Mouse (Mus musculus) midbrain, embryonic 16.5 days (tissue): Measurements from ENCODE around the gene Hinfp. TPM values are rescaled to one million over a fixed set of nuclear protein-coding genes. Genes with fewer than 3 reads are reported as not detected.

Source experiments
- ATAC-seq: fragments of 200-750 bp; cut with Nextera tagmentation; 2 replicates; pipeline ENCODE4 v1.8.0; 2017; ENCODE audit warnings: moderate TSS enrichment
- H3K27ac ChIP-seq: fragments of 300-500 bp; sonication (generic); 2 replicates; pipeline ENCODE4 v1.5.1; 2014; ENCODE audit warnings: mild to moderate bottlenecking, low read length, mixed read lengths
- H3K27me3 ChIP-seq: fragments of 300-500 bp; sonication (generic); 2 replicates; pipeline ENCODE4 v1.6.1; 2014; ENCODE audit warnings: low read depth, low read length, mixed read lengths; ENCODE audit not compliant: control insufficient read depth, insufficient read depth
- H3K36me3 ChIP-seq: fragments of 300-500 bp; sonication (generic); 2 replicates; pipeline ENCODE4 v1.6.1; 2014; ENCODE audit warnings: mild to moderate bottlenecking, low read length, moderate library complexity, mixed read lengths; ENCODE audit not compliant: control insufficient read depth, insufficient read depth
- H3K4me1 ChIP-seq: fragments of 300-500 bp; sonication (generic); 2 replicates; pipeline ENCODE4 v1.6.1; 2014; ENCODE audit warnings: mild to moderate bottlenecking, low read length, mixed read lengths; ENCODE audit not compliant: control insufficient read depth, insufficient read depth
- H3K4me2 ChIP-seq: fragments of 300-500 bp; sonication (generic); 2 replicates; pipeline ENCODE4 v1.6.1; 2014; ENCODE audit warnings: mild to moderate bottlenecking, low read length, mixed read lengths
- H3K4me3 ChIP-seq: fragments of 300-500 bp; sonication (generic); 2 replicates; pipeline ENCODE4 v1.5.1; 2014; ENCODE audit warnings: low read depth, mild to moderate bottlenecking, low read length, moderate library complexity, mixed read lengths
- H3K9ac ChIP-seq: fragments of 300-500 bp; sonication (generic); 2 replicates; pipeline ENCODE4 v1.6.1; 2014; ENCODE audit warnings: low read depth, low read length, mixed read lengths
- H3K9me3 ChIP-seq: fragments of 300-500 bp; sonication (generic); replicated peaks from 2 replicates; pipeline ENCODE4 v1.6.1; 2014; ENCODE audit warnings: mild to moderate bottlenecking, low read length, mixed read lengths; ENCODE audit not compliant: control insufficient read depth, poor library complexity, severe bottlenecking
- WGBS: fragments of 180-500 bp; shearing (Covaris S2); extraction: QIAGEN DNeasy Blood & Tissue Kit; methylation state at CpG from one replicate; pipeline ENCODE4 v1.1.7; 2014; 5-methylcytosine and 5-hydroxymethylcytosine counted together
- polyA plus RNA-seq: library from polyadenylated mRNA; unstranded; fragments of >200 nt; fragmentation: Nextera tagmentation; extraction: Ambion mirVana; gene quantifications from 2 replicates; pipeline ENCODE4 v1.2.1, GENCODE M21; 2015

Hinfp gene
- polyA plus RNA-seq, 1 experiment from 2014 or later: 30.0 TPM

DNA sequence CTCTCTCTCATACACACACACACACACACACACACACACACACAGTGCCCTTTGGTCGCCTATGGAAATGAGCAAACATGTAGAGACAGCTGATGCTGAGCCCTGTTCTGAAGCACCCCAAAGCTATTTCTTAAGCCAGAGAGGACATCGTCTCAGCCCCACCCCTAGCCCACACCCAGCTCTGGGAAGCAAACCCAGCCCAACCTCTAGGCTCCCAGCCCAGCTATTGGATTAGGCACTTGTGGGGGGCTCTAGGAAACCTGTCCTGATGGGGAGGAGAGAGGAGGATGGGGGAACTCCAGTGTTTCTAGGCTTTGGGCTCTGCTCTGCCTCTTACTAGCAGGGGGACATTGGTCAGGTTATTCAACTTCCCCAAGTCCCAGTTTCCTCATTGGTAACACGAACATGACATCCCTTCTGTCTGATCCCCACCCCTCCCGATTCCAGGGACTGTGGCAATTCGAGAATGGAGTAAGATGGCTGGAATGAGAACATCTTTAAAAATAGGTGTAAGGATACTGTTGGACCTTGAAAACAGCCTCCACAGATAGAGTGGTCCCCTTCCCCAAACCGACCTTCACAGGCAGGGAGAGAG lies 19.1 kb downstream of the Hinfp start:
- Histone ChIP-seq H3K27ac (0 out of 2 replicates have a peak overlapping the region, but pooled peaks have one; percentile 33), H3K9ac (peak overlapping the region; percentile 98), H3K4me1 (peaks cover 28% of the 10 kb centered on the region), H3K9me3 (no peaks in the 10 kb centered on the region), H3K4me2 (peak overlapping the region; percentile 97), H3K36me3 (peaks cover 9% of the 10 kb centered on the region), H3K4me3 (peak overlapping the region; percentile 95), H3K27me3 (no peaks in the 10 kb centered on the region)
- 3% methylated on average over 6 of the region's 6 CpGs for WGBS
- ATAC-seq: no peak

DNA sequence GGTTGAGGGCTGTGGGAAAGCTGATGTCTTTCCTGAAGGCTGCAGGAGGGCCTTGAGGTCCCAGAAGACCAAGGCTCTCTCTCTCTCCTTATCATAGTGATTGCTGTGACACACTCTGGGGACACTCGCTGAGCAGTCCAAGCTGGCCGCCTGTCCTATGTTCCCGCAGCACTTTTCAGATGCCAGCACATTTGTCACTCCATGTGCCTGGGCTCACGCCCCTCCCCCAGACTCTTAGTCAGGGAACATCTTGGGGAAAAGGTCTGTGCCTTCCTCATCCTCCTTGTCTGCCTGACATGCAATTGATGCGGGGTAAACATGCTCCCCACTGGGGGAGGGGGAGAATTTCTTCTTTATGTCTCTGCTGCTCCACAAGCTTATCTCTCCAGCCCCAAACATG lies 22.3 kb downstream of the Hinfp start:
- Histone ChIP-seq H3K27ac (no peak overlapping the region), H3K27me3 (no peaks in the 10 kb centered on the region), H3K36me3 (peaks cover 28% of the 10 kb centered on the region; the same call in 1 of the 2 replicates), H3K9me3 (no peaks in the 10 kb centered on the region), H3K4me2 (no peak overlapping the region), H3K4me3 (no peak overlapping the region), H3K4me1 (peaks cover 17% of the 10 kb centered on the region), H3K9ac (no peak overlapping the region)
- 78% methylated on average over 5 of the region's 5 CpGs for WGBS
- no peak for ATAC-seq

DNA sequence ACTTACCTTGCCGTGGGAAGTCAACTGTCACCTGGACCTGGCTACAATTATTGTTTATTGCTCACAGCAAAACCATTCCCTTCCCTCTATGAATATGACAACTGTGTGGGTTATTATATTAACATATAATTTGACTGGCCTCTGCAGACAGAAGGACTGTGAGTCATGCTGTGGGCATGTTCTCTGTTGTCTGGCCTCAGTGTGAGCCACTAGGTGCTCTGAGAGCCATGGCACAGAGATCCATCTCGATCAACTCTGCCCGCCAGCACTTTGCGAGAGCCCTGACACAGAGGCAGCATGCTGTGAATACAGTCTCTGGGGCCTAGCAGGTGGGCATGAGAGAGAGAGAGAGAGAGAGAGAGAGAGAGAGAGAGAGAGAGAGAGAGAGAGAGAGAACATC lies 35.5 kb downstream of the Hinfp start:
- peaks cover 10% of the 10 kb centered on the region; the same call in 1 of the 2 replicates for H3K36me3 ChIP-seq
- H3K9me3 ChIP-seq: no peaks in the 10 kb centered on the region
- no peak overlapping the region for H3K4me3 ChIP-seq
- 85% methylated on average over 4 of the region's 4 CpGs for WGBS
- H3K4me1 ChIP-seq: peaks cover 12% of the 10 kb centered on the region
- no peak overlapping the region for H3K4me2 ChIP-seq
- ATAC-seq: no peak
- no peak overlapping the region for H3K27ac ChIP-seq
- no peak overlapping the region for H3K9ac ChIP-seq
- no peaks in the 10 kb centered on the region for H3K27me3 ChIP-seq

DNA sequence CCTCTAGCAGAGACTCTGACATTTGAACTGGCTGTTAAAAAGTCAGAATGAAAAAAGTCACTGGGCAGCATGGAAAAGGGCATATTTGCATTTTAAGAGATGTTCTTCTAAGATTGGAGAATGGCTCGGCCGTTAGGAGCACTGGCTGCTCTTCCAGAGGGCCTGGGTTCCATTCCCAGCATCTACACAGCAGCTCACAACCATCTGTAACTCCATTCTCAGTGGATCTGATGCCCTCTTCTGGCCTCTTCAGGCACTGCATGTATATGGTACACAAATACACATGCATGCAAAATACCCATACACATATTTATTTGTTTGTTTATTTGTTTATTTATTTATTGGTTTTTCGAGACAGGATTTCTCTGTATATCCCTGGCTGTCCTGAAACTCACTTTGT lies 36.4 kb downstream of the Hinfp start:
- peaks cover 4% of the 10 kb centered on the region; the same call in 1 of the 2 replicates for H3K36me3 ChIP-seq
- no peak overlapping the region for H3K4me3 ChIP-seq
- no peak for ATAC-seq
- peaks cover 21% of the 10 kb centered on the region for H3K4me1 ChIP-seq
- no peaks in the 10 kb centered on the region for H3K9me3 ChIP-seq
- H3K27me3 ChIP-seq: no peaks in the 10 kb centered on the region
- H3K27ac ChIP-seq: no peak overlapping the region
- no peak overlapping the region for H3K4me2 ChIP-seq
- WGBS: 84% methylated on average over 3 of the region's 3 CpGs
- H3K9ac ChIP-seq: no peak overlapping the region

DNA sequence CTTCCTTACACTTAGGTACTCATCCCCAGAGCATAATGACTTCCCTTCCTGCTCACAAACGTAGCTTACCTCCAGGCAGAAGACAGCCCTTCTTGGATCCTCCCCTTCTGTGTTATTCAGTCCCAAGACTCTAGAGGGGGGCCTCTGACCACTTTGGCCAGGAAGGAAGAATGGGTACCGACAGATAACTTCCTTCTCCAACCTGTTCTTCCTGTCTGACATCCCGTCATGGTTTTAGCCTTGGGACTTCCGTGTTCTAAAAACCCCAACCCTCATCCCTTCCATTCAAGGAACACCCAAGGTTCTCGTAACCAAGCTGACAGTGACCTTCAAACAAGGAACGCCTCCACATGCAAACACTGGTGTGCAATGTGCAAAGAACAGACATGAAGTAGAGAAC lies 37.0 kb downstream of the Hinfp start, which contains the start of gene Nlrx1:
Gene Nlrx1, minus strand, starts transcription at position 168 of the 400 bp plus-strand sequence.
- Histone ChIP-seq H3K4me3 (peak within 1 kb of the TSS; percentile 24), H3K36me3 (0 out of 2 replicates have a peak, but pooled peaks cover 2% of the 10 kb centered on the region), H3K9ac (peak within 1 kb of the TSS; percentile 47), H3K4me2 (peak within 1 kb of the TSS; percentile 47), H3K27ac (peak within 1 kb of the TSS; percentile 64), H3K9me3 (no peaks in the 10 kb centered on the region), H3K27me3 (no peaks in the 10 kb centered on the region), H3K4me1 (peaks cover 22% of the 10 kb centered on the region)
- ATAC-seq: no peak
- 81% methylated on average over 6 of the region's 6 CpGs for WGBS

DNA sequence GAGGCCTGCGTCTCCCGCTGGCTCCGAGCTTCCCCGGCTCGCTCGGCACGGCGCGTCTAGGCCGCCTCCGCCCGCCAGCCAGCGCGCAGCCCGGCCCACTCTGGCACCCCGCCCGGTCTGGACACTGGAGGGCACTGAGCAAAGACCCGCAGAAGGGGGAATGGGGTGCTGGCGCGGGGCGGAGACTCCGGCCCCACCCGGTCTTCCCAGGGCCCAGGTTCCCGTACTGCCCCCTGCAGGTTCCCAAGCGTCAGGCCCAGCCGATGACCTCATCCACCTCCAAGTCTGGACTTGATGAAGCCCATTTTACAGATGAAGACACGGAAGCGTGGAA lies 37.5 kb downstream of the Hinfp start:
- Histone ChIP-seq H3K36me3 (no peaks in the 10 kb centered on the region), H3K4me1 (peaks cover 22% of the 10 kb centered on the region), H3K9me3 (no peaks in the 10 kb centered on the region), H3K27me3 (no peaks in the 10 kb centered on the region), H3K9ac (peak overlapping the region; percentile 47), H3K4me3 (peak overlapping the region; percentile 24), H3K27ac (peak overlapping the region; percentile 64), H3K4me2 (peak overlapping the region; percentile 47)
- ATAC-seq: peak; percentile 62
- WGBS: 8% methylated on average over 27 of the region's 28 CpGs

DNA sequence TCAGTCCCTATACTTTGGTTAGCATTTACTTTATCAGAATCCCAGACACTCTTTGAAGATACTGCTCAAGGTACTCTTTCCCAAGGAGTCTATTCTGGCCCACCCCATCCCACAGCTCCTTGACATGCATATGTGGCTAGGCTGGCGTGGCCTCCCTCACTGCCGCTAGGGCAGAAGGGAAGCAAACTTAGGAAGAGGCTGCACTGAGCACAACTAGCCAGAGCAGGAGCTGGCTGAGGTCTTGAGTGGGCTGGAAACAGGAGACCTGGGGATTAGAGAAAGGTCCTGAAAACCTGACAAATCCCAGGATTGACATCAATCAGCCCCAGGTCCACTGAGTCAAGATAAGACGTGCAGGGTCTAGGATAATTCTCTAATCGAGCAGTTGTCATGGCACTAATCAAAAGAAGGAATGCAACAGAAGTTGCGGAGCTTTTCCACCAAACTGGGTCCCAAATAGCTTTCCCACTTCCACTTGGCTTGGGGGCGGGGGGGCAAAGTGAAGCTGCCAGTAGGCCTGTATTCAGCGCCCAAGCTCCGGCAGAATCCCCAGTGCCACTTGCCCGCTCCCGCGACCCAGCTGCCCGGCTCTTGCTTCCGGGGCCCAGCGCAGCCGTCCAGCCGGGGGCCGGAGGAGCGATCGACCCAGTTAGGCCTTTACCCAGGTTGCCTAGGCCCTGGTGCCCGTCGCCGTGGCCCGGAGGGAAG lies 38.0 kb downstream of the Hinfp start:
- Histone ChIP-seq H3K4me1 (peaks cover 22% of the 10 kb centered on the region), H3K9me3 (no peaks in the 10 kb centered on the region), H3K27ac (peak overlapping the region; percentile 64), H3K4me2 (peak overlapping the region; percentile 47), H3K27me3 (no peaks in the 10 kb centered on the region), H3K36me3 (no peaks in the 10 kb centered on the region), H3K4me3 (peak overlapping the region; percentile 24), H3K9ac (peak overlapping the region; percentile 47)
- 4% methylated on average over 21 of the region's 23 CpGs for WGBS
- peak; percentile 3; the same call in 1 of the 2 replicates for ATAC-seq

DNA sequence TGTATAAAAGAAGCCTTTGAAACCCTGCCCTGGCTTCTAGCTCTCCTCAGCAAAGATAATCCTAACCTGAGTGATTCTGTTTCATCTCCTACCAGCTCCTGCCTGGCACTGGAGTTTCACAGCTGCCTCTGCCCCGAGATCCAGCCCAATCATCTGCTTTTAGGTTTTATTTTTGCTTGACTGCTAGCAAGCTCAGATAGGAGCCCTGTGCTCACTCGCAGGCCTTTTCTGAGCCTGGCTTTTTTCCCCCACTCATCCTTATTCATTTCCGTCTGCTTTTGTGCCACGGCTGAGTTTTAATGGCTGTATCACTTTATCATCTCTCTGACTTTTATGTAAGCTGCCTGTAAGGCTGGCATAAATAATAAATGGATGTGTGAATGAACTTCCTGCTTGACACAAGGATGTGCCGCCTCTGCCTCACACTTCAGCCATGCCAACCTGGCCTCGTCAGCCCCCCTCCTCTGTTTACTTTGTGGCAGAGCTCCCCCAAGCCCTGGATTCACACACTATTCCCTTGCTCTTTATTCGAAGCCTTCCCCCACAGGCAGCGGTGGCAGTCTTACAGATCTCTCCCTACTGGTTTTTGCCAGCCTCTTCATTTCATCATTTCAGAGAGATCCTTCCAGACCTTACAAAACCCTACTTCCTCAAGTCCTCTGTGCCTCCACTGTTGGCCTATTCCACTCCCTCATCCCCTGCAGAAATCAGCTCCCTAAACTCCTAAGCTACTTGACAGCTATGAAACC lies 38.8 kb downstream of the Hinfp start:
- Histone ChIP-seq H3K9me3 (no peaks in the 10 kb centered on the region), H3K4me2 (no peak overlapping the region), H3K4me1 (peaks cover 22% of the 10 kb centered on the region), H3K27me3 (no peaks in the 10 kb centered on the region), H3K36me3 (no peaks in the 10 kb centered on the region), H3K4me3 (no peak overlapping the region), H3K9ac (peak overlapping the region; percentile 27; the same call in 1 of the 2 replicates), H3K27ac (peak overlapping the region; percentile 64)
- WGBS: 40% methylated on average over 8 of the region's 8 CpGs
- 0 out of 2 replicates have a peak, but pooled peaks have one; percentile 29 for ATAC-seq
